Mouse (Mus musculus) layer of hippocampus, postnatal 36 days (tissue): ENCODE results near the gene Tnpo3. TPM values are rescaled to one million over a fixed set of nuclear protein-coding genes. Genes with fewer than 3 reads are reported as not detected.

Experiments used
- DNase-seq, 2 experiments: peaks; one replicate each; pipeline ENCODE4 v3.0.0; 2022
- total RNA-seq, 2 experiments: library from RNA; stranded (reverse); gene quantifications; 2 replicates each; pipeline ENCODE4 v1.2.3; 2021

The Tnpo3 gene
- 10 to 100 TPM; 72.3 to 73.1 TPM for total RNA-seq

DNA sequence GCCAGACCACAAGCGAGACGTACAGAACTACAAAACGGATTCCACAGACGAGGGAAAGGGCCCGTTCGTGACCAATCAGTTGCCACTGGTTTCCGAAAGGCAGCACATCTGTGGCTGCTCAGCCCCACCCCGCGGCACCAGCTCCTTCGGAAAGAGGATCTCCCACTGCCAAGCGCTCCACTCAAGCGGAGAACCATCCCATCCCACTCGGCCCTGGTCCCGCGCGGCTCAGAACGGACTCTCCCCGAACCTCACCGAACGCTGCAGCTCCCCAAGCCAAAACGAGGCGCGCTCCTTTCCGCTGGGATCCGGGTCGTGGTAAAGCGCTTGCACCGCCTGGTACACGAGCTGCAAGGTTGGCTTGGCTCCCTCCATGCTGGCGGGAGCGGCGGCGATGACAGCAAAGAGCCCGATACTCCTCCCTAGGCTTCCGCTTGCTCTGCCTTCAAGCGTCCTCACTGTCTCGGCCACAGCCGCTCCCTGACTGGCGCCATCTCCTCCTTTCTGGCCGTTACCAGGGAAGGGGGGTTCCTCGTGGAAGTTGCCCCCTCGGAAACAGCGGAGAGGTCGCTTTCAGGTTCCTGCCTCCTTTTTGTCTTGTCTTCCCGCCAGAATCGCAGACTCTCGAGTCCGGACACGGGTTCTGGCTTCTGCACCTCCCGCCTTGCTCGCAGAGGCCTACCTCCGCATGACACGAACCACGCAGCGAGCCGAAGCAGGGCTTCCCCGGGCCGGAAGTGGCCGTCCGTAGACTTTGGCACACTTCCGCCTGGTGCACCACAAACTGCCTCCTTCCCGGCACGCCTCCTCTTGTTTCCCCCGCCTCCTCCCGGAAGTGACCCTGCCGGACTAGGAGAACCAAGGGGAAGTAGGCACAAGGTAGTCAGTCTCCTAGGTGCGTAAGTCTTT lies at the start of gene Tnpo3:
TSS of gene Tnpo3 (minus strand) at position 777 of the 909 bp plus-strand sequence.
- DNase-seq: peak; percentile 90

DNA sequence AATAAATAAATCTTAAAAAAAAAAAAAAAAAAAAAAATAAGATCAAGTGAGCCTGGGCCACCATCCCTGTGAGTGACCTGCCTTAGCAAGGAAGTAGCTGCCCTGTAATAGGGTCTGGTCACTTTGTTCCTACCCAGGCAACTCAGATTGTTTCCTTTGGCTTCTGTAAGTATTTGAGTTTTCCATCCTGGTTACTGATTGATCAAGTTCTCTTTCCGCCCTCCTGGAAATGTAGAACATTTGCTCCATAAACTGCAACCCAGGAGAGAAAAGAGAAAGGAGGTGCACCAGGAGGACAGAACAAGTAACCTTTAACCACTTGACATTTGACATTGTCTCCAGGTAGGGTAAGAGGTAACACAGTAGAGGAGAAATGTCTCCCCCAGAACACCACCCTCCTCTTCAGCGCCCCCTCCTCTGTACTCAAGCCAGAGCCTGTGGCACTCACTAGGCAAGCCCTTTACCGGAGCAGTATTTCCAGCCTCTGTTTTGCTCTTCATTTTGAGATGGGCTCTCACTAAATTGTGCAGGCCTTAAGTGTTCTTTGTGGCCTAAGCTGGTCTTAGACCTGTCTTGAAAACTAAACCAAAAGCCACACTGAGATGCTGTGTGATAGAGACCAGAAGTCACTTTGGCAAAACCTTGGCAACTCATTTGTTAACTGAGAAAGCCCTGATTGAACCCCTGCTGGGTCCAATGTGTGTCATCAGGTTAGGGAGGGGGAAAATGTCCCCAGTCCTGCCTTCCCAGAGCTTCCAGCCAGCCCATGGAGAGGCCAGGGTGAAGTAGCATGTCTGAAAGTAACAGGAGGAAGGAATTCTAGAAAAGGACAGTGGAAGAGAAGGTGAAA lies 49.2 kb upstream of the Tnpo3 start:
- no peak for DNase-seq

DNA sequence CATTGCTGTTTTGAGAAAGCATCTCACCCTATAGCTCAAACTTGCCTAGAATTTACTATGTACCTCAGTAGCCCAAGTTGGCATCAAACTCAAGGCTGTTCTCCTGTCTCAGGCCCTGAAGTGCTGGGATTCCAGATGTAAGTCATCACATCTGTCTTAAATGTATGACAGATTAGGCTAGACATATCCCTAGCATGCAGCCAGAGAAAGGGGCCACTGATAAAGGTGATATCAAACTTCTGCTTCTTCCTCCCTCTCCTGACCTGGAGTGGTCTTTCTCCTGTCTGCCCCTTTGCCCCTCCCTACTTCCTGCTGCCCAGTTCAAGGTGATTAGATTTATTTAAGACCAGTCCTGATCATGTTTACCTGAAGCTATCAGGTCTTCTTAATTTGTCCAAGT lies 43.6 kb upstream of the Tnpo3 start:
- DNase-seq: no peak

DNA sequence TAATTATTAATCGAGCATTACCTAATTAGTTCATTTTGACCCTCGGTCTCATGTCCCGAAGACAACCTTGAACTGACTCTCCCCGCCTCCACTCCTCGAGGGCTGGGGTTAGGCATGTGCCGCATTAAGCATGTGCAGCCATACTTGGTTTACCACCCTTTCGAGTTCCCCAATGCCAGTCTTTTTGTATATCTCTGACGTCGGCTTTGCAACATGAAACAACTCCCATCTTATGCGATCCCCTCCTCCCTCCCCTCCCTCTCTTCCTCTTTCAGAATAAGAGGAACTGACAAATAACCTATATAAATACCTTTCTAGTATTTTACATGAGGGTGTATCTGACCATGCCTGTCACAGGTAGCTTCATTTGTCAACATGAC lies 40.5 kb upstream of the Tnpo3 start:
- DNase-seq: no peak

DNA sequence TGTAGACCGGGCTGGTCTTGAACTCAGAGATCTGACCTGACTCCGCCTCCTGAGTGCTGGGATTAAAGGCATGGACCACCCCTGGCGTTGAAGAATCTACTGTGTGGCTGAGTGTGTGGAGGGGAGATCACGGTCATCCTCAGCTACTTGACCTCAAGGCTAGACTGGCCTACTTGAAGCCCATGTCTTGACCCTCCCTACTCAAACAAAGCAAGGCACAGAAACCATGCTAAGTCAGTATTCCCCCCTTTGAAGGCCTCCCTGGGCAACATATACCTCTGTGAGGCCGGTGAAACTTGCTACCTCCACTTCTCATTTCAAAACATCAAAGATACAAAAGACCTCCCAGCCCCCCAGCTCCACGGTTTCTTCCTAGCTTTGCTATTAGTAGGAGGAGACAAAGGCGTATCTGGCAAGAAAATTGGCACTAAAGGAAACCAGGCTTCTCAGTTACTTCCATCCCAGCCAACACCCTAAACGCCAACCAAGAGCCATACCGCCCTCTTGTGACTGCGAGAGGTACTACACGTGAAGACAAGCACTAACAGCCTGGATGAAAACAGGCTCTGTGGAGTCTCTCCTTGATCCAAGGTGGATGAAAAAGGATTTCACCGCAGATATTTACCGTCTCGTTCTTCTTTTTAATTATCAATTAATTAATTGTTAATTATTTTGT lies 39.9 kb upstream of the Tnpo3 start:
- DNase-seq: peak; percentile 80 to 86

DNA sequence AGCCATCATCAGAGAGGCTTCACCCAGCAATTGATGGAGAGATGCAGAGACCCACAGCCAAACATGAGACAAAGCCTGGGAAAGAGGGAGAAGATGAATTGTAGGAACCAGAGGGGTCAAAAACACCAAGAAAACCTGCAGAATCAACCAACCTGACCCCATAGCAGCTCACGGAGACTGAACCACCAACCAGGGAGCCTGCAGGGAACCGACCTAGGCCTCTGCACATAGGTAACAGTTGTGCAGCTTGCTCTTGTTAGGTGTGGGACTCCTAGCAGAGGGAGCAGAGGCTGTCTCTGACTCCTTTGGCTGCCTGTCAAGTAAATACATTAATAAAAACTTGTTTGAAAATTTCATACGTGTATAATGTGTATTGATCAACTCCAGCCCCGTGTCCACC lies 32.1 kb upstream of the Tnpo3 start:
- no peak for DNase-seq

DNA sequence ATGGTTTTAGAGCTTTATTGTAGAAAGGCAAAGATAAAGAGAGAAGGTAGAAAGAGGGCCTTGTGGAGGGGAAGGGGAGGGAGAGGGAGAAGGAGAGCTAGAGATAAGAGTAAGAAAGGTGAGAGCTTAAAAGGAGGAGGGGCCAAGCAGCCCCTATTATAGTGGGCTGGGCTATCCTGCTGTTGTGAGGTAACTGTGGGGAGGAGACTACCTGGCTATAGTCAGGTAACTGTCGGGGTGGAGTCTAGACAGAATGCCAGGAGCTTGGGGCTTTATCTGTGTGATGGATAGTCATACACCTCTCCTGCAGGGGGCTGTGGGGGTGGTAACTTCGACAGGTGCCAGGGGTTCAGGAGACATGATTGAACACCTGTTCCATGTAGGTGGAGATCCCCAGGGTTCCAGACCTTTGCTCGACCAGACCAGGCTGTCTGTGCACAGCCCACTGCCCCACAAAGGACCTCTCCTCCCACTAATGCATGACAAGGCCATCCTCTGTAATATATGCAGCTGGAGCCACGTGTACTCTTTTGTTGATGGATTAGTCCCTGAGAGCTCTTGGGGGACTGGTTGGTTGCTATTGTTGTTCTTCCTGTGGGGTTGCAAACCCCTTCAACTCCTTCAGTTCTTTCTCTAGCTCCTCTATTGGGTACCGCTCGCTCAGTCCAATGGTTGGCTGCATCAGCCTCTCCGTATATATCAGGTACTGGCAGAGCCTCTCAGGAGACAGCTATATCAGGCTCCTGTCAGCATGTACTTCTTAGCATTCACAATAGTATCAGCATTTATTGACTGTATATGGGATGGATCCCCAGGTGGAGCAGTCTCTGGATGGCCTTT lies 30.1 kb upstream of the Tnpo3 start:
- no peak for DNase-seq

DNA sequence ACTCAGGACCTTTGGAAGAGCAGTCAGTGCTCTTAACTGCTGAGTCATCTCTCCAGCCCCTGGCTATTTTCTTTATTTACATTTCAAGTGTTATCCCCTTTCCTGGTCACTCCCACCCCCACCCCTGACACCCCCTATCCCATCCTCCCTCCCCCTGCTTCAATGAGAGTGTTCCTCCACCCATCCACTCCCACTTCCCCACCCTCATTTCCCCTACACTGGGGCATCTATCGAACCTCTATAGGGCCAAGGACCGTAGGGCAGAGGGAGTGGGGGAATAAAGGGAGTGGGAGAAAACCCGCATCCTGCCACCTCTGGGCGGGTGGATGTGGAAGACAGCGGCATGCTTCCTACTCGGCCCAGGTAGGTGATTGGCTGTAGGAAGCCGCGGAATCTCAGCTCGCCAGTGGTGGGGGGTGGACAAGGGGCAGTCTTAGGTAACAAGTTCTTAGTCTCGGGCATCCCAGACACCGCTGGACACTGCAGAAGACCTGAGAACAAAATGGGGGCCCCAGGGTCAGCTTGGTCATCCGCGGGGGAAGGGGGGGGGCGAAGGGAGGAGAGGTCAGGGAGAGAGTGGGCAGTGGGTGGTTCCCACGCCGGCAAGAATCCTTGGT lies 29.3 kb upstream of the Tnpo3 start:
- no peak for DNase-seq

DNA sequence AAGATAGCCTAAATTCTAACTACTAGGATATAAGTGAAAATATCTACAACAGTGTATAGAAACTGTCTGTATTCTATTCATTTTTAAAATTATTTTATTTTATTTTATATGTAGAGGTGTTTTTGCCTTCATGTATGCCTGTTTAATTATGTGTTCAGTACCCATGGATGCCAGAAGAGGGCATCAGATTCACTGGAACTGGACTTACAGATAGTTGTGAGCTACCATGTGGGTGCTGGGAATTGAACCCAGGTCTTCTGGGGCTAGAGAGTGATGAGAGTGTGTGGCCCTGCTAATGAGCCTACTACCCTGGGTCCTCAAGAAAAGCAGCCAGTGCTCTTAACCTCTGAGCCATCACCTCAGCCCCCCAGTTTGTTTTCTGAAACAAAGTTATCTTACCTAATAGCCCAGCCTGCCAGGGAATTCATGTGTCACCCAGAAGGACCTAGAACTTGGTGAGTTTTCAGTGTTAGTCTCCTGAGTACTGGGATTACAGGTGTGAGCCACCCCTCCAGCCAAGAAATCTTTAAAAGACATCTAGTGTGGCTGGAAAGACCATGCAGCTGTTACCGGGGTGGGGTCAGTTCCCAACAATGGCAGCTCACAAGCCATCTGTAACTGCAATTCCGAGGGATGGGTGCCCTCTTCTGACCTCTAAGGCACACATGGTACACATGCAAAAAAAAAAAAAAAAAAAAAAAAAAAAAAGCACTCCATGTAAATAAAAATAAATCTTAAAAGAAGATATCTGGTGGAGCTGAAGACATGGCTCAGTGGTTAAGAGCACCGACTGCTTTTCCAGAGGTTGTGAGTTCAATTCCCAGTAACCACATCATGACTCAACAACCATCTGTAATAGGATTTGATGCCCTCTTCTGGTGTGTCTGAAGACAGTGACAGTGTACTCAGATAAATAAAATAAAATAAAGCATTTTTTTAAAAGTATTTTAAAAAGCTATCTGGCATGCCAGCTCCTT lies 28.0 kb upstream of the Tnpo3 start:
- no peak for DNase-seq

DNA sequence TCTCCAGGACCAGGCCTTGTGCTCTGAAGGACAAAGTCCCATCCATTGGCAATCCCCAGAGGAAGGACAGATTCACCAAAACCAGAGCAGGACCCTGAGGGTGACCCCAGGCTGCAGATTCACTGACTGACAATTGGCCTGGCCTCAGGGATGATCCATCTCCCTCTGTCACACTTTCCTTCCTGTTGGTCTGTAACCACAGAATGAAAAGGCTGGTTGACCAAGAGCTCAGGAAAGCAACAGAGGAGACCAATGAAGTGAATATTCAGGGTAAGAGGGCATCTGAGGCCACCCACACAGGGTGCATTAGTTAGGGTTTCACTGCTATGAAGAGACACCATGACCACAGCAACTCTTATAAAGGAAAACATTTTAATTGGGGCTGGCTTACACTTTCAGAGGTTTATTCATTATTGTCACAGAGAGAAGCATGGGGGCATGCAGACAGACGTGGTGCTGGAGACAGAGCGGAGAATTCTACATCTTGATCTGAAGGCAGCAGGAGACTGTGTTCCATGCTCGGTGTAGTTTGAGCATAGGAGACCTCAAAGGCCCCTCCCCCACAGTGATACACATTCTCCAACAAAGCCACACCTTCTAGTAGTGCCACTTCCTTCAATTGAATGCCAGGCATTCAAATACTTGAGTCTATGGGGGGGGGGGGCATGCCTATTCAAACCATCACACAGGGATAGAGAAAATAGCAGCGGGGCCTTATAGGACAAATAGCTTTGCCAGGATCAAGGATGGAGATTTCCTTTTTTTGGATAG lies 26.8 kb upstream of the Tnpo3 start:
- DNase-seq: no peak

DNA sequence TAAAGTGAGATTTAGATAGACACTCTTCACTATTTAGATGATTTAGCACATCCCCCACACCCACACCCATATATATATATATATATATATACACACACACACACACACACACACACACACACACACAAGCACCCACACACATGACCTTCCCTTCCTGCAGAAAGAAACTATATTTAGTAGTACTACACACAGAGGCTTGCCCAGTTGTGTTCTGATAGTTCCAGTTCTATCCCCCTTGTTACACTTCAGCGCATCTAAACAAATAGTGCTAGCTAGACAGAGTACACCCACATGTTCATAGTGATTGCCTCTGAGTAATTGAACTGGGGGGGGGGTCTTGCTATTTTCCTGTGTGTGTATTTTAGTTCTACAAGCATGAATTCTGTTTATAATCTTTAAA lies 24.9 kb upstream of the Tnpo3 start:
- DNase-seq: no peak

DNA sequence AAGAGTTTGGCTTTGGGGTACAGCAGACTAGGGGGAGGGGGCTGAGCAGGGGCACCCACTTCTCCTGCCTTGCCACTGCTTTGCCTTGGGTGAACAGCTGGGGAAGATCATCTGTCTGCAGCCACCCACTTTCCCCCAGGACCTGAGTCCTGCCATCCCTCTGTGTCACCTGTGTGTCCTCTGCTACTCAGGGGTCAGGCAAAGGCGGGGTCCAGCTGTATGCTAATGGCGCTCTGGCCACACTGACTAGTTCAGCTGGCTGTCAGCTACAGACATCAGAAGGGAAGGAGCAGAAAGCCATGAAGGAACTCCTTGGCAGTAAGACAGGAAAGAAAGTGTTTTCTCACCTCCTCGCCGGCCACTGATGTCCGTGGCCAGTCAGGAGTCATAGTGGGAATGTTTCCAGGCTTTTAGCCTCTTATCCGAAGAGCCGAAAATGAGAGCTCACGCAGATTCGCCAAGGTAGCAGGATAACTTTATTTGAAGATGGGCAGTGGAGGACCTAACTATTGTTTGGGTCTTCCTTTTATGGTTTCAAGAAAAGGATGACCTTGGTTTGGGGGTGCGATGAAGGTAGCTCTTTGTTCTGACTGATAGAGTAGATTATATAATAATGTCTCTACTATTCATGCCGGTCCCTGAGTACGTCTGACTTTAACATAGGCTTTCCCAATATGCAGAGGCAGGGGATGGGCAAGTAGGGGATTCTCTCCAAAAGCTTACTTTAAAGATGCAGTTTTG lies 23.0 kb upstream of the Tnpo3 start:
- no peak for DNase-seq

DNA sequence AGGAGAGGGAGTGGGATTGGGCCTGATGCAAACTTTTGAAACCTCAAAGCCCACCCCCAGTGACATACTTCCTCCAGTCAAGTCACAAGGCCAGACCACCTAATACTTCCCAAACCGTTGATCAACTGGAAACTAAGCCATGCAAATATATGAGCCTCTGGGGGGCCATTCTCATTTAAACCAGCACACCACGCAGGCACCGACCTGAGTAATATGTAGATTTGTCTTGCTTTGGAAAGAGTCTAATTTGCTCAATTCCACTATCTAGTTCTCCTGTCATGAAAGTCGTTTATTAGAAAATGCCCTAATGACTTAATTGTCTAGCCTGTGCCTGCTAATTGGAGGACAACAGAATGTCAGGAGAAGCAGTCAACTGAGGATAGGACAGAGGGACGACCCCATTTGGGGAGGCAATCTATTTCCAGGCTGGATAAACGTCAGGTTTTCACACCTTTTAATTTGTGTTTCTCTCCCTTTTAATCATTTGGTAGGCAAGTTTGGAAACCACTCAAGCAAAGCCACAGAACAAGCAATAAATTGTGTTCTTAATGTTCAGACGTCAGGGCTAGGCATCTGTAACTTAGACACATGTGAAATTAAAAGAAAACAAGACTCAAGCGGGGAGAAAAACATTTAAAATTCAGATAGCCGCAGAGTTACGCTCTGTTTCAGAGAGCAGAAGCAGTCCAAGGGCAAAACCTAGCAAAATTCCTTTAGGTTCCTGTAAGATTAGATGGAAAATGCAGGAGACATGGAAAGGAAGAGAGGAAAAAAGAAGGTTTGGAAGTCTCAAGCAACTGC lies 22.3 kb upstream of the Tnpo3 start:
- no peak for DNase-seq

DNA sequence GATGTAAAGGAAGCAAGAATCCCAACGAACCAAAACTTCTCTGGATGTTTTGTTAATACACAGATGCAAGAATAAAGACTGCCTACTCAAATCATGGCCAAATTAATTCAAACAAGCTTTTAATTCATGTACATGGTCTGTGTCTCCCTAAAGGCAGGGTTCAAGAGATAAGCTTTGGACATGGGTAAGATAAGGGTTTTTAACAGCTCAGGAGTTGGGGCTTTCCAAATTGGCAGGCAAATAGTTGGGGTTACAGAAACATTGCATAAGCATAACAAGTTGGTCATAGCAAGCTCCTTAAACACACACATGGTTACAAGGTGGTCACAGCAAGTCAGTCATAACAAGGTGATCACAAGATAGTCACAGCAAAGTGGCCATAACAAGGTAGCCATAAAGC lies 20.5 kb upstream of the Tnpo3 start:
- no peak for DNase-seq

DNA sequence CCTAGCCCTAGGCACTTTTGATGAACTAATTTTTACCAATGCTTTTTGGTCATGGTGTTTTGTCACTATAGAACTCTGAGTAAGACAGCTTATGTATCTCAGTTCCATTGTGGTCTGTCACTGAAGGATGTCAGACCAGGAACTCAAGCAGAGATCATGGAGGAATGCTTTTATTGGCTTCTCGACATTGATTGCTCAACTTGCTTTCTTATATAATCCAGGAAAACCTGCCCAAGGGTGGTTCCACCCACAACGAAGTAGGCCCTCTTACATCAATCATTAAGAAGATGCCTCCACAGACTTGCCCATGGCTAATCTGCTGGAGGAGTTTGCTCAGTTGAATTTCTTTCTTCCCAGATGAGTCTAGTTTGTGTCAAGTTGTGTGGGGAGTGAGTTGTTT lies 18.1 kb upstream of the Tnpo3 start:
- DNase-seq: no peak

DNA sequence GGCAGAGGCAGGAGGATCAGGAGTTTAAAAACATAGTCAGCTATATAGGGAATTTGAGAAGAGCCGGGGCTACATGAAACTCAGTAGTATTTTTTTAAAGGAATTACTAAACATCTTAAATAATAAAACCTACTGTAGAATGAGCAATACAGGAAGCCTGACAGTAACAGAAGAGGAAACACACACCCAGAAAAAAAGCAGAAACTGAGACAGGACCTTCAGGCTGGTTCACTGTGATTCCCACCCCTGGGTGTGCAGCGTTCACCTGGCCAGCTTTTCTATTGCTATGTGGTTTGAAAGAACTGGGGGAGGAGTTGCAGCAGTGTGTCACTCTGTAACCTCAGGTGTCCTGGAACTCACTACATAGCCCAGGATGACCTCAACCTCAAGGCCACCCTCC lies 14.2 kb upstream of the Tnpo3 start:
- no peak for DNase-seq

DNA sequence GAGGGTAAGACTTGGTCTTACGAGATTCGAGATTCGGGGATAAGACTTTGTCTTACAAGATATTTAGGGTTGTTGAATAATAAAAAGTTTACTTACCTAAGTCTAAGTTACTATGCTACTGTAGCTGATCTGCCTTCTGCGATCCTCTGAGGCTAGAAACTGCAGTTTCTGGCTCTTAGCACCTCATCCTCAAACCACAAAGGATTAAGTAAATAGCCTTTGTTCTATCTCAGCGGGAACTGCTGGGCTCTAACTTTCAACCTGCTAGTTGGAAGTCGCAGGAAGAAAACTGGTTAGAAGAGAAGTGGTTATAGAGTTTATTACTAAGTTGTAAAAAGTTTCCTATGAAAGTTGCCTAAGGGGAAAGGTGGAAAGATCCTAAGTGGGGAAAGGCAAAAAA lies 12.6 kb upstream of the Tnpo3 start:
- DNase-seq: no peak
